Comparison of ENCODE assay signal across 25 mouse cellular contexts in the genomic region with DNA sequence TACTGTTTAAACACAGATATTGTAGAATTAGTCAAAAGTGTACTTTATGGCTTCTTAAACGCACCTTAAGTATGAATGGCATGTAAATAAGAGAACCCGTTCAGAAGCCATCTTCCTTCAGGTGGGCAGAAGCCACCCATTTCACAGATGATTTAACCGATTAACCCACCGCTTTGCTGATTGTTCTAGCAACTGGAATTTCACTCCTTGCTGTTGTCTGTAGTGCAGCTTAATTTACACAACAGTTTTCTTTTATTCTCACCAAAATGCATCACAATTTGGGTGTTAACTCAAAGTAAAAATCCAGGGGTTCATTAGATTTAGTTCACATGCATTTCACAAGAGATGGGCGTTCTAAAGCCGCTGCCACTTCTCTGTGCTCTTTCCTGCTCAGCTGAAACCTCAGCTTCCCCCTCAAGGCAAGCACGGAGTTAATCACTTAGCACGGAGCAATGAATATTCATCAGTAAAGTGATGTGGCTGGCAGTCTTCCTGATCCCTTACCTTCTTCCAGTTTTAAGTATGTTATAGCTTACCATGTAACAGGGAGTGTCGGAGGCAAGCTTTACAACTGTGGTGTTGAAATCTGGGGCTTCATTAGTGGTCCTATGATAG. TPM values are rescaled to one million over a fixed set of nuclear protein-coding genes. Genes with fewer than 3 reads are reported as not detected.
DNase-seq lines count a peak whose midpoint lies in the region; ATAC-seq and TF ChIP-seq lines count a peak whose summit lies in the region.
"Had no signal": no experiment of that assay in that cellular context is flagged by ENCODE, and none has a peak within 500 bp of the region (broad histone marks: within the 10 kb centered on the region; RNA-seq: fewer than 3 reads in every experiment).

No protein-coding gene starts in this region.

- no peak overlapping the region for H3K4me3 ChIP-seq in kidney, adult 2 months (ENCODE audit: insufficient read depth, low read depth, low read length)
- no peak overlapping the region for H3K4me3 ChIP-seq in kidney, embryonic 15.5 days (replicated peaks)
- no peak overlapping the region for H3K4me3 ChIP-seq in forebrain, embryonic 16.5 days (replicated peaks; ENCODE audit: low read length)
- H3K4me3 ChIP-seq in lung, postnatal 0 days (ENCODE audit: low read depth, low read length), result no peak overlapping the region
- H3K4me3 ChIP-seq: embryonic facial prominence, embryonic 13.5 days; heart, embryonic 15.5 days; limb, embryonic 12.5 days; megakaryocyte, embryonic 14.5 days; myocyte; neural tube, embryonic 15.5 days; stomach, embryonic 15.5 days had no signal

- H3K27me3 ChIP-seq in kidney, adult 2 months (replicated peaks; ENCODE audit: control insufficient read depth, insufficient read depth, low read length), result no peaks in the 10 kb centered on the region
- no peaks in the 10 kb centered on the region for H3K27me3 ChIP-seq in kidney, embryonic 15.5 days
- no peaks in the 10 kb centered on the region for H3K27me3 ChIP-seq in forebrain, embryonic 16.5 days (replicated peaks; ENCODE audit: control insufficient read depth, insufficient read depth, low read length)
- H3K27me3 ChIP-seq in lung, postnatal 0 days (replicated peaks; ENCODE audit: insufficient read depth, low read length), result no peaks in the 10 kb centered on the region
- H3K27me3 ChIP-seq: embryonic facial prominence, embryonic 13.5 days; heart, embryonic 15.5 days; limb, embryonic 12.5 days; megakaryocyte, embryonic 14.5 days; neural tube, embryonic 15.5 days; stomach, embryonic 15.5 days had no signal

- no peak for TF ChIP-seq CTCF in kidney, adult 2 months (conservative IDR thresholded peaks at IDR 0.05; ENCODE audit: insufficient read depth, insufficient read length, low read depth, low read length)
- TF ChIP-seq CTCF in lung, postnatal 0 days (IDR thresholded peaks at IDR 0.05), result no peak

- peaks cover 4% of the 10 kb centered on the region; the same call in 1 of the 2 replicates for H3K4me1 ChIP-seq in kidney, adult 2 months (ENCODE audit: control insufficient read depth, insufficient read depth, low read length)
- H3K4me1 ChIP-seq in kidney, embryonic 15.5 days, result no peaks in the 10 kb centered on the region
- peaks cover 28% of the 10 kb centered on the region for H3K4me1 ChIP-seq in forebrain, embryonic 16.5 days (replicated peaks; ENCODE audit: control insufficient read depth, insufficient read depth, low read length)
- H3K4me1 ChIP-seq in lung, postnatal 0 days (ENCODE audit: insufficient read depth, low read depth, low read length), result no peaks in the 10 kb centered on the region
- H3K4me1 ChIP-seq: embryonic facial prominence, embryonic 13.5 days; heart, embryonic 15.5 days; limb, embryonic 12.5 days; stomach, embryonic 15.5 days had no signal

- ATAC-seq in kidney, embryonic 15.5 days (replicated peaks; ENCODE audit: low FRiP score), result no peak
- ATAC-seq in forebrain, embryonic 16.5 days, result peak; percentile 37; the same call in 1 of the 2 replicates
- no peak for ATAC-seq in lung, postnatal 0 days
- ATAC-seq: CD4-positive, CD25-positive, alpha-beta regulatory T cell, adult 4 months; hindbrain, embryonic 16.5 days; intestine, postnatal 0 days had no signal

- no peak for TF ChIP-seq EP300 in lung, postnatal 0 days (IDR thresholded peaks at IDR 0.05)

- H3K9ac ChIP-seq in kidney, embryonic 15.5 days, result no peak overlapping the region
- H3K9ac ChIP-seq in forebrain, embryonic 16.5 days (replicated peaks; ENCODE audit: low read depth, low read length), result no peak overlapping the region
- no peak overlapping the region for H3K9ac ChIP-seq in lung, postnatal 0 days (replicated peaks; ENCODE audit: low read depth)
- H3K9ac ChIP-seq: embryonic facial prominence, embryonic 13.5 days; heart, embryonic 15.5 days; limb, embryonic 12.5 days; liver, embryonic 14.5 days; neural tube, embryonic 15.5 days; stomach, embryonic 15.5 days had no signal

- H3K9me3 ChIP-seq in kidney, embryonic 15.5 days (replicated peaks), result no peaks in the 10 kb centered on the region
- H3K9me3 ChIP-seq in forebrain, embryonic 16.5 days (ENCODE audit: control insufficient read depth, low read length), result no peaks in the 10 kb centered on the region
- H3K9me3 ChIP-seq in lung, postnatal 0 days (ENCODE audit: low read length), result no peaks in the 10 kb centered on the region
- H3K9me3 ChIP-seq: embryonic facial prominence, embryonic 13.5 days; heart, embryonic 15.5 days; limb, embryonic 12.5 days; megakaryocyte, embryonic 14.5 days; neural tube, embryonic 15.5 days; stomach, embryonic 15.5 days had no signal

- DNase-seq in kidney, adult 2 months, result peak; percentile 23
- DNase-seq in 416B (ENCODE audit: low read depth), result peak; percentile 71
- DNase-seq in ES-CJ7 (ENCODE audit: low read depth, low spot score), result peak; percentile 20
- no peak for DNase-seq in right cerebral cortex, postnatal 10 days (ENCODE audit: low spot score in 2 of 2)
- DNase-seq in natural killer cell, adult 2 months (ENCODE audit: low spot score in 2 of 2), result no peak
- no peak for DNase-seq in lung, postnatal 0 days (ENCODE audit: low spot score)
- DNase-seq: cerebellum, adult 9-11 months; gastrocnemius, postnatal 25 days; heart, postnatal 4 days; right cerebral cortex, postnatal 25 days; thymus, adult 18-20 months; thymus, postnatal 4 days had no signal

- H3K36me3 ChIP-seq in kidney, adult 2 months (ENCODE audit: control insufficient read depth, insufficient read depth, low read length), result no peaks in the 10 kb centered on the region; the same call in none of the 2 replicates
- H3K36me3 ChIP-seq in kidney, embryonic 15.5 days, result peaks cover 54% of the 10 kb centered on the region
- peaks cover 10% of the 10 kb centered on the region for H3K36me3 ChIP-seq in forebrain, embryonic 16.5 days (ENCODE audit: control insufficient read depth, insufficient read depth)
- peaks cover 8% of the 10 kb centered on the region for H3K36me3 ChIP-seq in lung, postnatal 0 days (ENCODE audit: insufficient read depth, low read length)

- no peak overlapping the region for H3K27ac ChIP-seq in kidney, adult 2 months (ENCODE audit: insufficient read depth, low read depth, low read length)
- no peak overlapping the region for H3K27ac ChIP-seq in kidney, embryonic 15.5 days
- H3K27ac ChIP-seq in forebrain, embryonic 16.5 days (ENCODE audit: low read length), result no peak overlapping the region
- H3K27ac ChIP-seq in lung, postnatal 0 days (ENCODE audit: low read length), result no peak overlapping the region
- H3K27ac ChIP-seq: embryonic facial prominence, embryonic 13.5 days; heart, embryonic 15.5 days; limb, embryonic 12.5 days; liver, embryonic 14.5 days; neural tube, embryonic 15.5 days; stomach, embryonic 15.5 days had no signal

- 55% methylated on average over 9 of the region's 9 CpGs for WGBS in kidney, adult 2 months
- 80% methylated on average over 9 of the region's 9 CpGs for WGBS in kidney, embryonic 15.5 days
- 35% methylated on average over 9 of the region's 9 CpGs for WGBS in forebrain, embryonic 16.5 days
- 74% methylated on average over 9 of the region's 9 CpGs for WGBS in lung, postnatal 0 days

- no peak overlapping the region for H3K4me2 ChIP-seq in kidney, embryonic 15.5 days
- H3K4me2 ChIP-seq in forebrain, embryonic 16.5 days (ENCODE audit: low read length), result no peak overlapping the region
- no peak overlapping the region for H3K4me2 ChIP-seq in lung, postnatal 0 days (replicated peaks; ENCODE audit: low read depth, low read length)
- H3K4me2 ChIP-seq: embryonic facial prominence, embryonic 13.5 days; heart, embryonic 15.5 days; limb, embryonic 12.5 days; neural tube, embryonic 15.5 days; stomach, embryonic 15.5 days had no signal

- no peak for TF ChIP-seq POLR2A in kidney, adult 2 months (IDR thresholded peaks at IDR 0.05; ENCODE audit: low read depth, low read length)

RNA-seq across cellular contexts. Expression of a gene that starts 31.7 kb away (rescaled TPM):
- polyA plus RNA-seq in kidney, adult 2 months (2012; rRNA removed), result 17.5 and 28.8 TPM in 2 replicates
- polyA plus RNA-seq in kidney, embryonic 15.5 days (2015; fragmentation: Nextera tagmentation; extraction: Ambion mirVana), result 83.2 and 85.6 TPM in 2 replicates
- polyA plus RNA-seq in forebrain, embryonic 16.5 days (2015; fragmentation: Nextera tagmentation; extraction: Ambion mirVana), result 189 and 197 TPM in 2 replicates
- polyA plus RNA-seq in lung, postnatal 0 days (2015; fragmentation: Nextera tagmentation; extraction: Ambion mirVana), result 76.6 and 83.9 TPM in 2 replicates

Comparison
In these comparisons a context has a peak if more than half of its experiments do, and no peak if none do; other contexts are left out.
1. DNase-seq: peak in kidney, adult 2 months (single experiment), 416B (single experiment) and ES-CJ7 (single experiment); none in right cerebral cortex, postnatal 10 days (0 of 2), natural killer cell, adult 2 months (0 of 2) and lung, postnatal 0 days (single experiment).